Mouse (Mus musculus) liver, embryonic 14.5 days (tissue): Measurements from ENCODE around the gene Xpo6. TPM values are rescaled to one million over a fixed set of nuclear protein-coding genes. Genes with fewer than 3 reads are reported as not detected.

Source experiments
- ATAC-seq: fragments of 200-750 bp; cut with Nextera tagmentation; 2 replicates; pipeline ENCODE4 v1.8.0; 2017; ENCODE audit warnings: moderate number of reproducible peaks, mild to moderate bottlenecking, moderate library complexity; ENCODE audit not compliant: insufficient read depth
- DNase-seq, 3 experiments: peaks; one replicate each; pipeline ENCODE4 v3.0.0-alpha.2; 2012 to 2013; ENCODE audit warnings: low read depth in 3 of 3, low spot score in 3 of 3
- H3K27ac ChIP-seq: fragments of 300-500 bp; sonication (generic); 2 replicates; pipeline ENCODE4 v1.5.1; 2014; ENCODE audit warnings: moderate library complexity, mild to moderate bottlenecking, control low read depth, inconsistent platforms
- H3K27me3 ChIP-seq: fragments of 300-500 bp; sonication (generic); 2 replicates; pipeline ENCODE4 v1.6.1; 2014; ENCODE audit warnings: mild to moderate bottlenecking, low read length, moderate library complexity; ENCODE audit not compliant: control insufficient read depth, insufficient read depth
- H3K36me3 ChIP-seq: fragments of 300-500 bp; sonication (generic); replicated peaks from 2 replicates; pipeline ENCODE4 v1.6.1; 2014; ENCODE audit warnings: low read depth; ENCODE audit not compliant: control insufficient read depth, insufficient read depth
- H3K4me1 ChIP-seq, 2 experiments: fragments of 200-500 bp in 1 of 2; fragments of 300-500 bp in 1 of 2; sonication (generic) in 1 of 2; replicated peaks; 2 replicates each; pipeline ENCODE4 v1.6.1; 2012 to 2014; ENCODE audit warnings: antibody characterized with exemption in 1 of 2, inconsistent platforms in 1 of 2, low read length in 1 of 2; ENCODE audit not compliant: control insufficient read depth in 2 of 2, insufficient read depth in 2 of 2
- H3K4me2 ChIP-seq: fragments of 300-500 bp; sonication (generic); 2 replicates; pipeline ENCODE4 v1.6.1; 2014; ENCODE audit warnings: low read depth, mild to moderate bottlenecking, control low read depth, moderate library complexity
- H3K4me3 ChIP-seq, 2 experiments: fragments of 200-500 bp in 1 of 2; fragments of 300-500 bp in 1 of 2; sonication (generic) in 1 of 2; 2 replicates each; pipeline ENCODE4 v1.5.1; 2012 to 2014; ENCODE audit warnings: low read depth in 2 of 2, low read length in 2 of 2, mild to moderate bottlenecking in 2 of 2, control low read depth in 1 of 2, inconsistent platforms in 1 of 2, moderate library complexity in 1 of 2; ENCODE audit not compliant: insufficient read depth in 1 of 2
- H3K9ac ChIP-seq: fragments of 300-500 bp; sonication (generic); replicated peaks from 2 replicates; pipeline ENCODE4 v1.6.1; 2014; ENCODE audit warnings: mild to moderate bottlenecking, control low read depth, moderate library complexity
- H3K9me3 ChIP-seq: fragments of 300-500 bp; sonication (generic); 2 replicates; pipeline ENCODE4 v1.6.1; 2016; ENCODE audit warnings: low read length, mixed read lengths; ENCODE audit not compliant: control insufficient read depth
- CTCF ChIP-seq: IDR thresholded peaks from 2 replicates; pipeline ENCODE4 v1.5.1; 2016; ENCODE audit warnings: antibody characterized with exemption, low read depth, control low read depth
- EP300 ChIP-seq: IDR thresholded peaks from 2 replicates; pipeline ENCODE4 v1.6.1; 2016; ENCODE audit warnings: antibody characterized with exemption, low read depth
- WGBS: fragments of 180-500 bp; shearing (Covaris S2); extraction: QIAGEN DNeasy Blood & Tissue Kit; methylation state at CpG from one replicate; pipeline ENCODE4 v1.1.7; 2014; ENCODE audit not compliant: insufficient replicate concordance; 5-methylcytosine and 5-hydroxymethylcytosine counted together
- polyA plus RNA-seq, 2 experiments: library from polyadenylated mRNA; depleted of rRNA in 1 of 2; stranded (reverse) in 1 of 2; unstranded in 1 of 2; fragments of >200 nt; fragmentation: Nextera tagmentation in 1 of 2; extraction: Ambion mirVana in 1 of 2; gene quantifications; 2 replicates each; pipeline versions ENCODE4 v1.2.1 to v1.2.3; 2012 to 2014

The Xpo6 gene
- polyA plus RNA-seq, 2 experiments, result 18.2 to 47.5 TPM

DNA sequence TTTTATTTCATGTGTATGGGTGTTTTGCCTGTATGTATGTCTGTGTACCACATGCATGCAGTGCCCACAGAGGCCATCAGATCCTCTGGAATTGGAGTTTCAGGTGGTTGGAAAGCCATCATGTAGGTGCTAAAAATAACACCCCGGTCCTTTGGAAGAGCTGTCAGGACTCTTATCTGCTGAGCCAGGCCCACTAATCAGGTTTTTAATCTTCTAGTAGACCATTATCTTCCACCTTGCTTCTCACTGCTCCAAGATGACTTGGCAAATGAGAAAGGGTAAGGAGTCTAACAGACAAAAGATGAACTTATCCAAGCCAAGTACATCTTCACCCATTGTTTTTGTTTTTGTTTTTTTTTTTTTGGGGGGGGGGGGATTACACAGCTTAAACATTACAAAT, 16.7 kb downstream of the Xpo6 start:
- DNase-seq (peak; percentile 38 to 51 (median 40)), ATAC-seq (peak; percentile 75; the same call in 1 of the 2 replicates)
- Histone ChIP-seq H3K27me3 (no peaks in the 10 kb centered on the region), H3K36me3 (no peaks in the 10 kb centered on the region), H3K9ac (no peak overlapping the region), H3K4me1 (peaks cover 42 to 51% of the 10 kb centered on the region in 2 experiments), H3K9me3 (no peaks in the 10 kb centered on the region), H3K4me2 (peak overlapping the region; percentile 49), H3K4me3 (no peak overlapping the region), H3K27ac (peak overlapping the region; percentile 35)
- 13% methylated on average over 1 of the region's 1 CpGs for WGBS
- TF ChIP-seq EP300, result peak; percentile 76
- no peak for TF ChIP-seq CTCF

DNA sequence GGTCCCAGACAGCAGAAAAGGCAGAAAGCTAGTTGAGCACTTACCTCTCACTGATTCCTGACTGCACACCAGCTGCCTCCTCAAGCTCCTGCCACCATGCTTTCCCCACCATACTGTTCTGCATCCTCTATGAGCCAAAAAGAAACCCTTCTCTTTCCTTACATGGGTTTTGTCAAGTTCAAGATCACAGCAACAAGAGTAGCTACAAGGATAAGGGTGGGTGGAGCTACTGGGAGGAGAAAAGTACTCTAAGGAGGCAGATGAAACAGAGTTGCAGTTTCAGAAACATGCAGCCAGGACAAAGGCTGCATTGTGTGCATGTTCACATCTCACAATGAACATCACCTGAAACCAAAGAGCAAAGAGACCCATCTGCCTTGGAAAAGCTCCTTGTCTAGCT, 18.8 kb downstream of the Xpo6 start:
- H3K4me3 ChIP-seq, result no peak overlapping the region
- no peak for ATAC-seq
- H3K4me1 ChIP-seq, result peaks cover 41 to 49% of the 10 kb centered on the region in 2 experiments
- no peak overlapping the region for H3K9ac ChIP-seq
- no peaks in the 10 kb centered on the region for H3K9me3 ChIP-seq
- no peak for DNase-seq
- H3K36me3 ChIP-seq, result no peaks in the 10 kb centered on the region
- no peak overlapping the region for H3K27ac ChIP-seq
- 0 out of 2 replicates have a peak overlapping the region, but pooled peaks have one; percentile 13 for H3K4me2 ChIP-seq
- H3K27me3 ChIP-seq, result no peaks in the 10 kb centered on the region
- TF ChIP-seq EP300, result no peak
- TF ChIP-seq CTCF, result no peak

DNA sequence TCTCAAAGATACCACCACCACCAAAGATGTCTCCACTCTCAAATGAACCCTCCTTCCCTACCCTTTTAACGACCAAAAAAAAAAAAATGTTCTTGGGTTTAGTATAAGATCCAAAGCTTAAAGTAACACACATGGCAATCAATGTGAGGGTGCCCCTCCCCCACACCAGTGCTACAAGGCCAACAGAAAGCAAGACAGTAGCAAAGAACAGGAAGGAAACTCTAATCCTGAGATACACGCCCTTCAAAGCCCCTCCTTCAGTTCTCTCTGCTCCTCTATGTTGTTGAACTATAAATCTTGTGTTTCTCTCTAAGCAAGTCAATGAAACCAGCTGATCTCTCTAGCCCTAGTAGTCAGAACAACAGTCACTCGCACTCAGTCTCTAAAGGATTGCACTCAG, 19.3 kb downstream of the Xpo6 start:
- ATAC-seq, result no peak
- peaks cover 37 to 47% of the 10 kb centered on the region in 2 experiments for H3K4me1 ChIP-seq
- H3K27me3 ChIP-seq, result no peaks in the 10 kb centered on the region
- H3K27ac ChIP-seq, result no peak overlapping the region
- H3K36me3 ChIP-seq, result no peaks in the 10 kb centered on the region
- peak overlapping the region; percentile 13; the same call in 1 of the 2 replicates for H3K4me2 ChIP-seq
- no peak for TF ChIP-seq EP300
- no peak for TF ChIP-seq CTCF
- no peak for DNase-seq
- 20% methylated on average over 3 of the region's 3 CpGs for WGBS
- H3K4me3 ChIP-seq, result no peak overlapping the region
- H3K9me3 ChIP-seq, result no peaks in the 10 kb centered on the region
- H3K9ac ChIP-seq, result no peak overlapping the region

DNA sequence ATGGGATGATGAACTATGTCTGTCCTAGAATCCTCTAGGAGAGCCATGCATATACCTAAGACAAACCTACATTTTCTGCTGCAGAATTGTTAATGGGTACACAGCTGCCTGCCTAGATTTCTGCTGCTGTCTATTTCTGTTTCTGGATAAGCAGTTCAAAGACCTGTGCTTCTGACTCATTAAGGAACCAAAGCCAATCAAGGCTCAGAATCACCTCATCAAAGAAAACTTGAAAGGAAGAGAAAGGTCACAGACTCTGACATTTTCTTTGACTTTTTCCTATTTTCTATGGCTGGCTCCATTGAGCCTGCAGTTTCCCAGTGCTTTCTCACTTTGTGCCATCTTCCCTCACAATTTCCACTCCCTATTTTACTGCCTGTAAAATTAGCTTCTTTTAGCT, 21.5 kb downstream of the Xpo6 start:
- no peak for TF ChIP-seq CTCF
- no peak for TF ChIP-seq EP300
- ATAC-seq (no peak), DNase-seq (no peak)
- Histone ChIP-seq H3K9me3 (no peaks in the 10 kb centered on the region), H3K27me3 (no peaks in the 10 kb centered on the region), H3K36me3 (no peaks in the 10 kb centered on the region; the same call in 1 of the 2 replicates), H3K4me1 (peaks cover 26 to 36% of the 10 kb centered on the region in 2 experiments), H3K4me2 (no peak overlapping the region), H3K4me3 (no peak overlapping the region), H3K27ac (no peak overlapping the region), H3K9ac (no peak overlapping the region)

DNA sequence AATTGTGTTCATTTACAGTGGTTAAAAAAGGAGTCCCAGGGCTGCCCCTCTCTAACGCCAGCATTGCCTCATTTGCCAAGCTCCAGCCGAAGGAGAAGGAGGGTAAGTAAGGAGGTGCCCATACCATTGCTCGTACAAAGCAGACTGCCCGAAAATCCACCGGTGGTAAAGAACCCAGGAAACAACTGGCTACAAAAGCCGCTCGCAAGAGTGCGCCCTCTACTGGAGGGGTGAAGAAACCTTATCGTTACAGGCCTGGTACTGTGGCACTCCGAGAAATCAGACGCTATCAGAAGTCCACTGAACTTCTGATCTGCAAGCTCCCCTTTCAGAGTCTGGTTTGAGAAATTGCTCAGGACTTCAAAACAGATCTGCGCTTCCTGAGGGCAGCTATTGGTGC, 24.3 kb downstream of the Xpo6 start:
- no peak for ATAC-seq
- no peak for DNase-seq

More for the DNA sequence above, 24.3 kb downstream of the Xpo6 start:
- TF ChIP-seq CTCF, result peak; percentile 69
- no peak for TF ChIP-seq EP300
- H3K4me1 ChIP-seq, result peaks cover 4 to 11% of the 10 kb centered on the region in 2 experiments
- no peaks in the 10 kb centered on the region for H3K27me3 ChIP-seq
- H3K4me3 ChIP-seq, result no peak overlapping the region
- 70% methylated on average over 12 of the region's 12 CpGs for WGBS
- H3K36me3 ChIP-seq, result no peaks in the 10 kb centered on the region; the same call in none of the 2 replicates
- H3K27ac ChIP-seq, result no peak overlapping the region
- no peak overlapping the region for H3K9ac ChIP-seq
- H3K9me3 ChIP-seq, result no peaks in the 10 kb centered on the region
- no peak overlapping the region for H3K4me2 ChIP-seq
